Mouse (Mus musculus): ENCODE measurements at regions not wholly inside any gene's neighbourhood (a gene's known extent, or its start where the extent isn't known, plus 50 kb on each side); places are given as distances from the start of the nearest gene placed in this dataset.
A peak's percentile ranks its signal among the peaks of the same experiment; 100 is the strongest.

DNA sequence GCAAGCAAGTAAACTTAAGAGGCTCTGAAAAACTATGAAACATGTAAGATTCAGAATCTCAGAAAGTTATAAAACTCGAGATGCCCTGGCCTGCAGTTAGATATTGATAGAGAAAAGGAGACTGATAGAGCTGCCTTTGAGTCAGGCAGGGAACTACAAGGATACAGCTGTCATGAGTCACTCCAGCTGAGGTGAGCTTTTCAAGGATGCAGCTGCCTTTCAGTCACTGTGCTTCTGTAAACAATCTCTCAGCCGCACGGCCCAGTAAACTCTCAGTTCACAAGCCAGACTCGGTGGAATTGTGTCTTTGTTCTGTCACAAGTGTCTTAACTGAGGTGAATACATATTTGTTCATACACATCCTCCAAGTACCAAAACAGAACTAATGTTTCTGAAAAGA lies 334.9 kb upstream of the Rsrc1 start:
- intact Hi-C loops (cut with DNase I): no loop called here
- no peak for DNase-seq

DNA sequence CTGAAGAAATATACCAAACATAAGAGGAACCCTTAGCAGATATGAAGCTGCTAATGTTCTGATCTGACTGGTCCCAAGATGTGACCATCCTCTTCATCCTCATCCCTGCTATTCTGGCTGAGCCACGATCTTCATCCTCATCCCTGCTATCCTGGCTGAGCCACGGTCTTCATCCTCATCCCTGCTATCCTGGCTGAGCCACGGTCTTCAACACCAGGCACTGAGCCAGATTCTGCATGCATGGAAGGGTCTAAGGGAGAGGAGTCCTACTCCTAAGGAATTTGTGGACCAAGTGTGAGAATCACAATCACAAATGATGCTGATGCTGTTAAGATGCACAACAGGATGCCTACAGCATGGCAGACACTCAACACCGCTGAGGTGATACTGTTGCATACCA lies 331.9 kb upstream of the Rsrc1 start:
- peak; percentile 19 for DNase-seq
- intact Hi-C loops (cut with DNase I): no loop called here

DNA sequence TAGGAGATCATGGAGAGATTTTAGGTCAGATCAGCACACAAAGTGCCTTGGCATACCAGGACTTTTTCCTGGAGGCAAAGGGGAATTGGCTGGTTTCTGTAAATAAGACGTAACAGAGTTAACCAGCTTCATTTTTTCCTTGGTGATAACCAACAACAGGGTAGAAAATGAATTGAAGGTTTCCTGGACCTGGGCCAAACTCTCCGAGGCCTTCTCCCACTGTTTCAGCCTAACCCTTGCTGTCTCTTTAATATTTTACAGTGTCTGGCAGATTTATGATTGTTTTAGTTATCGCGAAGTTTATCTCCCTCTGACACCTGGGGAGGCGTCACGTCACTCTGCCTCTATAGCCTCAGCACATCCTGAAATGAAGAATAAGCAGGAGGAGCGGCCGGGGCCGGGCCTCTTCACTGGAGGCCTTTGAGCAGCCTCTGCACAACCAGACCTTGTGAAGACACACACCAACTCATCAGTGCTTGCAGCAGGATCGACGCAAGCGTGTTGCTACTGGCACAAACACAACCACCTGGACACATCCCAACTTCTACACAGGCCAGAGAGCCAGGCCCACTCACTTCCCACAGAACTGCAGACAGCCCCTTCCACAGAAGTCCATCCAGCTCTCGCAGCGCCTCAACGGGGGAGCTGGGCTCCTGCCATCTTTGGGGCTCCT lies 331.0 kb upstream of the Rsrc1 start:
- DNase-seq: peak; percentile 87
- intact Hi-C loops (cut with DNase I): loop anchor here (10.0 kb wide), 1 partner anchor 235 kb away; no protein-coding TSS in a partner anchor

- DNase-seq: peak; percentile 8
- intact Hi-C loops (cut with DNase I): loop anchor here (10.0 kb wide), 1 partner anchor 236 kb away; no protein-coding TSS in a partner anchor
Measured at GRCm38 (mm10) chr3:66650749-66651472, 330.3 kb upstream of the Rsrc1 start.

DNA sequence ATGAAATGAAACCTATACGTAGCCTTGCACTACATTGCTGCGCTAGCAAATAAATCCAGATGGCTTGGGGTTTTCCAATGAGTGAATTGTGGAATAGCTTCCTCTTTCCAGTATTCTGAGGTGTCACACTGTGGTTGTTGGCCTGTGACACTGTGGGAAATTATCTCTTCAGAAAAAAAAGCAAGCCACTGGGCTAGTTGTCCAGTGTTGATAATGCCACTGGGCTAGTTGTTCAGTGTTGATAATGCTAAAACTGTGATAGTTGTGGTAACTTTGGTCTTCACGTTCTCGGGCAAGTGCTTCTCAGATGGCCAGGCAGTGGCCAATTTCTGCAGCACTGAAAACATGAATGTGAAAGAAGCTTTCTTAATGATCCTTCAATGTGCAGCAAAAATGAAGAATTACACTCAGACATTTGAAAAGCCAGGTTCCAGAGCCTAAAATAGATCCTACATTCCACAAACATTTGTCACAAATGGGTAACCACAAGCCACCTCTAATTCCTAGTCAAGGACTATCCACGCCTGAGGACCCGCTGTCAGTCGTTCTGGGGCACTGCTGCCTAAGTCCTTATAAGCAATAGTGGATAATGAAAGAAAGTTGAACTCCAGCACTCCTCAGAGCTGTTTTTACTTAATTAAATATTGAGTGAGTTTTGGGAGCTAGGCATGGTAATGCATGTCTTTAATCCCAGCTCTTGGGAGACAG lies 328.9 kb upstream of the Rsrc1 start:
- no peak for DNase-seq
- intact Hi-C loops (cut with DNase I): loop anchor here (10.0 kb wide), 1 partner anchor 237 kb away; no protein-coding TSS in a partner anchor

GRCm38 (mm10) chr3:66653961-66654360 lies 327.2 kb upstream of the Rsrc1 start:
- no peak for DNase-seq
- intact Hi-C loops (cut with DNase I): loop anchor here (10.0 kb wide), 1 partner anchor 239 kb away; no protein-coding TSS in a partner anchor

DNA sequence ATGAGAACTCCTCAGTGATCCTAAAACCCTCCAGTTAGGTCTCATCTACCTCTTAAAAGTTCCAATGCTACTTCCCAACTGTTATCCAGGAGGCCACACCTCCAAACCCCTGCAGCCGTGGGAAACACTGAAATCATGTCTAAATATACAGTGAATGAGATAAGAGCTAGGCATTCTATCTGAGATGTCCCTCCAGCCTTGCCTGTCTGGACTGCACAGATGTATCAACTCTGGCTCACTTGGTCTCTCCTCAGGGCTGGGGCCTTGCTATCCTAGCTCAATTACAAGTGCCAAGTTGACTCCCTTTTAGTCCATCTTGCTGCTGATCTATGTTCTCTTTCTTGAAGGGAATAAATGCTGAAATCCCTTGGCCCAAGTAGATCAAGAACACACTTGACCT lies 326.3 kb upstream of the Rsrc1 start:
- no peak for DNase-seq
- intact Hi-C loops (cut with DNase I): loop anchor here (10.0 kb wide), 1 partner anchor 240 kb away; no protein-coding TSS in a partner anchor

DNA sequence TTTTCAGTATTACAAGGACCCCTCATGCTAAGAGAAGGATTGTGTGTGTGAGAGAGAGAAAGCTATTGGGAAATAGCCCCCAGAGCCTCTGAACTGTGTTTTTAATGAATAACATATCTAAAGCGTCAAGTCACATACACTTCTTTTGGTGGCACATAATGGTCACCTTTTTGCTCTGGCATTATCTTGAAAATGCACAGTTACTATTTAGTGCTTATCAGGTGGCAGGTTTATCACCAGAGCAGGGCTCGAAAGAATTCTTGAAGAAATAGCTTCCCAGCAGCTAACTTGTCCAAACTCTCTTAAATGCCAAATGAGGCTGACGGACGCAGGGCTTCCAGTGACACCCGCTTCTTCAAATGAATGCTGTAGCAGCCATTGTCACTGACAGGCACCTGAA lies 324.7 kb upstream of the Rsrc1 start:
- no peak for DNase-seq
- intact Hi-C loops (cut with DNase I): loop anchor here (10.0 kb wide), 1 partner anchor 242 kb away; no protein-coding TSS in a partner anchor

- intact Hi-C loops (cut with DNase I): no loop called here
- DNase-seq: no peak
Measured at GRCm38 (mm10) chr3:66660555-66660954, 320.6 kb upstream of the Rsrc1 start.

DNA sequence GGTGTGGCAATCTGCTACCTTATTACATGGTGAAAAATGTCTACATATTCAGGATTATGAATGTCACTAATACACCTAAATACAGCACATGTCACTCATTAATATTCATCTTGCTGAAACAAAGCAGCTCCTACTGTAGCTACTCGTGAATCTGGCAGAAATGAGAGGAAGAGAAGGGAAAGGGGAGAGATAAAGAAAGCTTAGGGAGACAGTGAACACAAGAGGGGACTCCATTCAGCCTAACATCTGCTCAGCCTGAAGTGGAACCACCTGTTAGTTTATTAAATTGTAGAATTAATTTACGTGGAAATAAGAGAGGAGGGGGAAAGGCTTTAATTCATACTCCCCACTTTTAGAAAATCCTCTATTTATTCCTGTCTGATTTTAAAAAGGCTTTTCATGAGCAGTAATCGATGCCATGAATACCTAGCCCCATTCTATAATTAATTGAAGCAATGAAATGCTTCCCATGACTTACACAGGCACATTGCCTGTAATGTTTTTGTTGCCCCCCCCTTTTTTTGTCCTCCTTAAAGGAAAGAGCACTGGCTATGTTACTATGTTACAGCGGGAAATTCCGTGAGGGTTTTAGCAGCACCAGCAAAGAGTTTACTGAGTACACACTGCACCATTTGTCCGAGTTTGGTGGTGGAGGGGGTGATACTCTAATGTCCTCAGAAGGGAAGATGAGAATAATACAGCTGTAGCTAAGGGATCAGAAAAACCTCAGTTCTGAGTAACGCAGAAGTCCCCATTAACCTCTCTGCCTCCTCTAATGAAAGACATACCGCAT lies 319.2 kb upstream of the Rsrc1 start:
- DNase-seq: no peak
- intact Hi-C loops (cut with DNase I): no loop called here

DNA sequence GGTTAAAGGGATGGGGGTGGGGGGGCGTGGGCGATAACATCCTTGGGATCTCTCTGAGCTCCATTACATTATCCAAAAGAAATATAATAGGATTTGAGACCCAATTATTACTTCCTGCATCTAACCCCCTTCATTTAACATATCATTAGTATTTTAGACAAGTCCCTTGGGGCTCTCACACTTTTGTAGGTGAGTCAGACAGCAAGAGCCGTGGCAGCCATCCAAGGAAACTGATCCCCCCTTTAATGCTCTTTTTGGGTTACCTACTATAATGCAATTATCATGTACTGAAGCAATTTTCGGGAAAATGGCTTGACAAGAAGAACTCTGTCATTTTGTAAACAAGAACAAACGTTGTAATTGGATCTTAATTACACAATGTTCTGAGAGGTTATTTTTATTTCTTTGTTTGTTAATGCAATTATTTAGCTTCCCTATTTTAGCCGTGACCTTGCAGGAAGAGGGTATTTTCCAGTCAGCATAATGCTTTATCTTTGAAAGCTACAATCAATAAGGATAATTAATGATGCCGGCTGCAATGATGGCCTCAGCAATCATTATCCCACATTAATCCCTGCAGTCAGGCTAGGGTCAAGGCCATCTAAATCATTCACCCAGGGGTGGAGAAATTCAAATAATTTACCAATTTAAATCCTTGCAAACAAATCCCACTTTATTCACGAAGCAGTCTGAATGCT lies 297.5 kb upstream of the Rsrc1 start:
- intact Hi-C loops (cut with DNase I): no loop called here
- DNase-seq: peak; percentile 3

GRCm38 (mm10) chr3:66684287-66684903 lies 296.8 kb upstream of the Rsrc1 start:
- no peak for DNase-seq
- intact Hi-C loops (cut with DNase I): no loop called here

DNA sequence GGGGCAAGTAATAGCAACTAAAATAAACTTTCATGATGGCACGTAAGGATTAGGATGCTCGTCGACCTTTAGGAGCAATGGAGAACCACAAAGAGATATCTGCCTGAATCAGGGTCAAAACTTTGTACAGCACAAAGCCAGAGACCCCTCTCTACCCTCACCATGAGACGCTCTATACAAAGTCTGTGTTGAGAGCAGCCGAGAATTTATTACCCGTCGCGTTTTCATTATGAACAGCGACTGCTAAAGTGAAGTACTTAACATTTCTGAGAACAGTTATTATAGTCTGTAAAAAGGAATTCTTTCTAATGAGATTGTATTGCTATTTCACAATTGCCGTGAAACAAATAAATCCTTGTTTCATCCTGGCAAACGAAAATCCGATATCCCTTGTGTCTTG lies 296.1 kb upstream of the Rsrc1 start:
- no peak for DNase-seq
- intact Hi-C loops (cut with DNase I): no loop called here

DNA sequence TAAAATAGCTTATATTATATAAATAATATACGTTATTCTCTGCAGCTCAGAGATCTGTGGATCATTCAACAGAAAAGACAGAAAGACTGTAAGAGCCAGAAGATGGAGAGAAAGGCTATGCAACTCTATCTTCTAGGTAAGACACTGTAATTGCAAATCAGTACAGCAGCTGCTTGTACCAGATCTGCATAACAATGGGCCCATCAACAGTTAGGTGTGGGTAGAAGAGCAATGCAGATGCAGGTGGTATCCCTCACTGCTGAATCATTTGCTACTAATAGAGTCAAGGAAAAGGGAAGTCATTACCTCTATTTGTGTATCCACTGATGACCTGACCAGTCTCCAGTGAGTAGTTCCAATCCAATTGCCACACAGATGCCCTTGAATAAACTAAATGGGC lies 294.1 kb upstream of the Rsrc1 start:
- DNase-seq: no peak
- intact Hi-C loops (cut with DNase I): no loop called here

GRCm38 (mm10) chr3:66690906-66691522 lies 290.2 kb upstream of the Rsrc1 start:
- peak; percentile 59 for DNase-seq
- intact Hi-C loops (cut with DNase I): no loop called here

GRCm38 (mm10) chr3:66695125-66695524 lies 286.1 kb upstream of the Rsrc1 start:
- intact Hi-C loops (cut with DNase I): no loop called here
- DNase-seq: no peak

DNA sequence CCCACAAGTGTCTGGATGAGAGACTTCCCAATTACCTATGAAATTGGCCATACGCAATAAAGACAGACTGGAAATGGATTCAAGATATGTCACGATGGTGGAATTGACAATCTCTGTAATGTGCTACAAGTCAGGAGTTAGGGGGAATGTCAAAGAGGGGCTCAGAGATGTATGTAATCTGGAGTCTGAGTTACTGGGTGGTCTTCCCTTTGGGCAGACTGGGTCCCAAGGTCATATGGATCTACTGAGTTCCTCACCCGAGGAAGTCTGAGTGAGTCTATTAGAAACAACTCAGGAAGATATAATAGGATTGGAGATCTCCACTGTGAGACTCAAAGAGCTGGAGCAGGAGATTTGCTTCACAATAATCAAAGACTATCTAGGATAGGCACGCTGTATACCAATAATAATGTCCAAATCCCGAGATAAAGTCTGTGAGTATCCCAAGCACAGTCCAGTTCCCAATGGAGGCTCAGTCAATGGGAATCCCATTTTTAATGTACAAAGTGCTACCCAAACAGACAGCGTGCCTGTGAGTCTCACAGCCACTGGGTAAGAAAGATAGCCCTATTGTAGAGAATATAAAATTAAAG lies 285.4 kb upstream of the Rsrc1 start:
- intact Hi-C loops (cut with DNase I): no loop called here

GRCm38 (mm10) chr3:66698083-66698482 lies 283.1 kb upstream of the Rsrc1 start:
- intact Hi-C loops (cut with DNase I): no loop called here
- no peak for DNase-seq

More for the DNA sequence above, 285.4 kb upstream of the Rsrc1 start:
- DNase-seq: no peak

DNA sequence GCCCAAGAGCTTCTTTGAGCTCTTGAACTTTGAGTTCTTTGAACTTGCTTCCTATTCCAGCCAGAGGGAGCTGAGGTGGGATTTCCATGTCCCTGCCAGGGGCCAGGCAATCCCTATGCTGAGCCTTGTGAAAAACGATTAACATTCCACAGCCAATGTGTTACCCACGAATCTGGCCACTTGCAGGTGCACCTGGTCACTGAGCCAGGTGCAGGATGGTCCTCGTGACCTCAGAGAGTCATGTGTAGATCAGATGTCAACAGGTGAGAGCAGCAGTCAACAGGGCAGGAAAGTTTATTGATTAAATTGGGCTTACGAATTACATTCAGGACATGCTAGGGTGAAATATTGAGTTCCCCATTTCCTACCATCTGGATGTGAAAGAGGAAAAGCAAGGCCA lies 275.4 kb upstream of the Rsrc1 start:
- DNase-seq: no peak
- intact Hi-C loops (cut with DNase I): no loop called here

Measured in left cerebral cortex, postnatal 4 days (tissue).